Mouse (Mus musculus) hindbrain, postnatal 0 days (tissue): ENCODE measurements around the gene Oxct1. TPM values are rescaled to one million over a fixed set of nuclear protein-coding genes. Genes with fewer than 3 reads are reported as not detected.
A peak's percentile ranks its signal among the peaks of the same experiment; 100 is the strongest.

Experiments
- ATAC-seq: fragments of 200-750 bp; cut with Nextera tagmentation; 2 replicates; pipeline ENCODE4 v1.8.0; 2017; ENCODE audit warnings: mild to moderate bottlenecking, moderate TSS enrichment, moderate library complexity
- DNase-seq: peaks from one replicate; pipeline ENCODE4 v3.0.0-alpha.2; 2015; ENCODE audit warnings: low spot score
- H3K27ac ChIP-seq: fragments of 300-500 bp; sonication (generic); 2 replicates; pipeline ENCODE4 v1.5.1; 2014; ENCODE audit warnings: mild to moderate bottlenecking
- H3K27me3 ChIP-seq: fragments of 300-500 bp; sonication (generic); 2 replicates; pipeline ENCODE4 v1.6.1; 2014; ENCODE audit warnings: low read length, mixed read lengths; ENCODE audit not compliant: insufficient read depth
- H3K36me3 ChIP-seq: fragments of 300-500 bp; sonication (generic); 2 replicates; pipeline ENCODE4 v1.6.1; 2014; ENCODE audit warnings: low read length, mixed read lengths; ENCODE audit not compliant: insufficient read depth
- H3K4me1 ChIP-seq: fragments of 300-500 bp; sonication (generic); 2 replicates; pipeline ENCODE4 v1.6.1; 2014; ENCODE audit warnings: antibody characterized with exemption, low read length, mixed read lengths; ENCODE audit not compliant: insufficient read depth
- H3K4me2 ChIP-seq: fragments of 300-500 bp; sonication (generic); 2 replicates; pipeline ENCODE4 v1.6.1; 2014; ENCODE audit warnings: low read depth, mild to moderate bottlenecking, low read length, moderate library complexity, mixed read lengths
- H3K4me3 ChIP-seq: fragments of 300-500 bp; sonication (generic); 2 replicates; pipeline ENCODE4 v1.5.1; 2014; ENCODE audit warnings: low read length
- H3K9ac ChIP-seq: fragments of 300-500 bp; sonication (generic); replicated peaks from 2 replicates; pipeline ENCODE4 v1.6.1; 2014; ENCODE audit warnings: mild to moderate bottlenecking, low read length, moderate library complexity, mixed read lengths
- H3K9me3 ChIP-seq: fragments of 300-500 bp; sonication (generic); 2 replicates; pipeline ENCODE4 v1.6.1; 2016; ENCODE audit warnings: low read length, mixed read lengths
- CTCF ChIP-seq: IDR thresholded peaks from 2 replicates; pipeline ENCODE4 v1.5.1; 2016; ENCODE audit warnings: antibody characterized with exemption, control low read depth, low read depth
- WGBS: fragments of 180-500 bp; shearing (Covaris S2); extraction: QIAGEN DNeasy Blood & Tissue Kit; methylation state at CpG from one replicate; pipeline ENCODE4 v1.1.7; 2014; 5-methylcytosine and 5-hydroxymethylcytosine counted together
- polyA plus RNA-seq: library from polyadenylated mRNA; unstranded; fragments of >200 nt; fragmentation: Nextera tagmentation; extraction: Ambion mirVana; gene quantifications from 2 replicates; pipeline ENCODE4 v1.2.1, GENCODE M21; 2015
- total RNA-seq: library from RNA; depleted of rRNA; stranded (reverse); fragments of >200 nt; gene quantifications from 2 replicates; pipeline ENCODE4 v1.2.3, GENCODE M21; 2014; rRNA removed

Gene Oxct1
- total RNA-seq (226 and 314 TPM in 2 replicates), polyA plus RNA-seq (457 and 505 TPM in 2 replicates)

DNA sequence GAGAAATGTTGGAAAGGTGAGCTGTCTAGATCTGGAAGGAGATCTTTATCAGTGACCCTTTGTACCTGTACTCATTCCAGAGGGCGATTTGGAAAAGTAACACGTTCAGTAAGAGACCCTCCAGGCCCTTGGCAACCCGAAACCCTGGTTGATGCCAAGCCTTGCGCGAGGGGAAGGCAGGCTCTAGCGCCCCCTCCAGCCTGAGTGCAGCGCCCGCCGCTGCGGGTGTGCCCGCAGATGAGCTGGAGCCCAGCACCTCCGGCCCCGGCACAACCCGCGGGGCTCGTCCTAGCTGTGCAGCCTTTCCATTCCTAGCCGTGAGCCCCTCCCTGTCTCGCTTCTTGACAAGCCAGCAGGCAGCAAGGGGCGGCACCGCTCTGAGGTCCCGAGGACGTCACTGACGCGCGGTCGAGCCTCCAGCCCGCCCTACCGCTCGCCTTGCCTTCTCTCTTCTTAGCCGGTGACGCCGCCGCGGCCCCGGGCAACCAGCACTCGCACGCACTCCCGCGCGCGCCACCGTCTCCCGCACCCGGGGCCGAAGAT is at the start of gene Oxct1:
Gene Oxct1, plus strand, starts transcription at position 153 of the 543 bp plus-strand sequence.
- WGBS = under 1% methylated on average over 42 of the region's 45 CpGs
- peak; percentile 68 for TF ChIP-seq CTCF
- peak; percentile 96 for ATAC-seq

DNA sequence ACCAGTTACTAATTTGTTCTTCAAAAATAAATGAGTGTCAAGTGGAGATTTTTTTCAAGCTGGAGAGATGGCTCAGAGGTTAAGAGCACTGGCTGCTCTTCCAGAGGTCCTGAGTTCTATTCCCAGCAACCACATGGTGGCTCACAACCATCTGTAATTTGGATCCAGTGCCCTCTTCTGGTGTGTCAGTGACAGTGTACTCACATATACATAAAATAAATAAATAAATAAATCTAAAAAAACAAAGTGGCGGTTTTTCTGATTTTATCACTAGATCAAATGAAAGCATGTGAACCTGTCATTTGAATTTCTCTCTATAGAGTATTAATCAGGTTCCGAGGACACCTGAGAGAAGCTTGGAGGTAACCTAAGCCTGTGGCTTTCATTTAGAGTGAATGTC is 47.9 kb upstream of the Oxct1 start:
- Histone ChIP-seq H3K27ac (no peak overlapping the region), H3K27me3 (no peaks in the 10 kb centered on the region), H3K4me1 (no peaks in the 10 kb centered on the region), H3K36me3 (no peaks in the 10 kb centered on the region), H3K4me2 (peak overlapping the region; percentile 64; the same call in 1 of the 2 replicates), H3K9me3 (no peaks in the 10 kb centered on the region), H3K4me3 (no peak overlapping the region), H3K9ac (no peak overlapping the region)
- DNase-seq = no peak
- peak; percentile 44 for TF ChIP-seq CTCF
- WGBS = 96% methylated on average over 2 of the region's 2 CpGs
- no peak for ATAC-seq

More for the DNA sequence above, at the start of gene Oxct1:
- Histone ChIP-seq H3K27me3 (no peaks in the 10 kb centered on the region), H3K9me3 (no peaks in the 10 kb centered on the region), H3K4me1 (peaks cover 11% of the 10 kb centered on the region), H3K27ac (peak within 1 kb of the TSS; percentile 97), H3K4me2 (peak within 1 kb of the TSS; percentile 65), H3K9ac (peak within 1 kb of the TSS; percentile 93), H3K4me3 (peak within 1 kb of the TSS; percentile 92), H3K36me3 (no peaks in the 10 kb centered on the region)
- DNase-seq = peak; percentile 95

DNA sequence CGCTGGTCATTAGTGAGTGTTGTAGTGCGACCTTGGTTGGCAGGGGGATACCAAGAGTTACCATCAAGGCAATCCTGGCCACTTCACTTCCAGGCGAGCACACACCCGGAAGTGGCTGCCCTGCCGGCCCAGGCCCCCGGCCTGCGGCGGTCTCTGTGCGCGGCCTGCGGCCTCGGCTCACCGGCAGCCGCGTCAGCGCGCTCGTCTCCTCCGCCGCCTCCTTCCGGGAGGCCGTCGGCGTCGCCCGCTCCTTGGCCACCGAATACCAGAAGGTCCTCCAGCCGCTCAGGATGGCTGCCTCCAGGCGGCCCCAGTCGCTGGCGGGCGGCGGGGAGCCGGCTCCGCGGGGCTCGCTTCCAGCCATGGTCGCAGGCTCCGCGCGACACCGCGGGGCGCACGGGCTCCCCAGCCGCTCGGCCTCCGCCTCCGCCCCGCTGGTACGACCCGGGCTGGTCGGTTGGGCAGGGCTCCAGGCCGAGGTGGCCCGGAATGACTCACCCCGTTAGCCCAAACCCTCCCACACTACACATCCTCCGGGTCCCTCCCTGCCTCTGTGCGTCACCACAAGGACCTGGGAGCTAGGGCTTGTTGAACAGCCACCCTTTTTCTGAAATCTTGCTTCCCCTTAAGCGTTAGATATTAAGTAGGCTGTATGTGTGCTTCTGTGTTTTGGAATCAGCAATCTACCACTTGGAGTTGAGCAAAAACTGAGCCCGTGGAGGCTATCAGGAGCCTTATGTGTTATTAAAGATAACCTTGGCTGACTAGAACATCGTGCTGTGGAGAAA is 46.9 kb upstream of the Oxct1 start, which contains the start of gene Fbxo4:
Gene Fbxo4, minus strand, starts transcription at position 513 of the 788 bp plus-strand sequence.
- peak within 1 kb of the TSS; percentile 70 for H3K4me3 ChIP-seq
- no peak for TF ChIP-seq CTCF
- DNase-seq = peak; percentile 74
- ATAC-seq = peak; percentile 97
- peak within 1 kb of the TSS; percentile 98 for H3K27ac ChIP-seq
- no peaks in the 10 kb centered on the region for H3K27me3 ChIP-seq
- peak within 1 kb of the TSS; percentile 87 for H3K9ac ChIP-seq
- 2% methylated on average over 57 of the region's 61 CpGs for WGBS
- no peaks in the 10 kb centered on the region for H3K9me3 ChIP-seq
- no peaks in the 10 kb centered on the region for H3K4me1 ChIP-seq
- peak within 1 kb of the TSS; percentile 64 for H3K4me2 ChIP-seq
- no peaks in the 10 kb centered on the region; the same call in 1 of the 2 replicates for H3K36me3 ChIP-seq

DNA sequence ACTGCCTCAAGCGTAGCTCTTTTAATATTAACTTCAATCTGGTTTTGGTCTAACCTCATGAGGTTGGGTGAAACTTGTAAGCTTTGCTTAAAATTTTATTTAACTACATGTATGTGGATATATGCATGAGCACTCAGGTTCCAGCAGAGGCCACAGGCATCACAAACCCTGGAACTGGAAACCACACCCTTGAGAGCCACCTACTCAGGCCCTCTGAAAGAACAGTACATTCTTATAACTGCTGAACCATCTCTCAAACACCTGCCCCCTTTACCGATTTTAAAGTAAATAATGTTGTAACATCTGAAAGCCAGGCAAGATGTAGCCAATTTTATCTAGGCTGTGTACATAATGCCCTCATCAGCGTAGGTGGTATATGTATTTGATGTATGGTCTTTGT is 46.3 kb upstream of the Oxct1 start:
- Histone ChIP-seq H3K4me3 (no peak overlapping the region), H3K36me3 (peaks cover 3% of the 10 kb centered on the region; the same call in 1 of the 2 replicates), H3K27me3 (no peaks in the 10 kb centered on the region), H3K27ac (peak overlapping the region; percentile 98), H3K9ac (peak overlapping the region; percentile 87; the same call in 1 of the 2 replicates), H3K4me2 (peak overlapping the region; percentile 64), H3K4me1 (no peaks in the 10 kb centered on the region), H3K9me3 (no peaks in the 10 kb centered on the region)
- DNase-seq = no peak
- no peak for TF ChIP-seq CTCF
- ATAC-seq = no peak
- WGBS = 84% methylated on average over 3 of the region's 3 CpGs

DNA sequence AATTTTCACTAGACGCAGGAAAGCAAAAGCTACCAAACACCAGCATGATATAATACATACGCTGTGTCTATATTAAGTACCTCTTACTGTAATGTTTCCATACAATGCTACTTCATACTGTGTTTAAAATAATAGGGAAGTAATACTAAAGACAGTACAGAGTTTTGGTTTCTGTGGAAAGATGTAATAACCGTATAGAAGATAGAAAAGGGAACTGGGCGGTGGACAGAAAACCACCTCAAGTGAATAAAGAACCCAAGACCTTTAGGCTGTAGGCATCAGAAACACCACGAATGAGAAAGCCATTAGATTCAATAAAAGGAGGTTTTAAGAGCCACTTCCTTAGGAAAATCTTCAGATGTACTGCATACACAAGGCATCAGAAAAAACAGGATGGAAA is 43.5 kb upstream of the Oxct1 start:
- no peaks in the 10 kb centered on the region for H3K27me3 ChIP-seq
- no peaks in the 10 kb centered on the region for H3K4me1 ChIP-seq
- no peak overlapping the region for H3K4me3 ChIP-seq
- H3K9me3 ChIP-seq = no peaks in the 10 kb centered on the region
- H3K4me2 ChIP-seq = no peak overlapping the region
- H3K9ac ChIP-seq = no peak overlapping the region
- WGBS = 93% methylated on average over 5 of the region's 5 CpGs
- ATAC-seq (no peak), DNase-seq (no peak)
- no peak for TF ChIP-seq CTCF
- H3K36me3 ChIP-seq = peaks cover 15% of the 10 kb centered on the region
- no peak overlapping the region for H3K27ac ChIP-seq

DNA sequence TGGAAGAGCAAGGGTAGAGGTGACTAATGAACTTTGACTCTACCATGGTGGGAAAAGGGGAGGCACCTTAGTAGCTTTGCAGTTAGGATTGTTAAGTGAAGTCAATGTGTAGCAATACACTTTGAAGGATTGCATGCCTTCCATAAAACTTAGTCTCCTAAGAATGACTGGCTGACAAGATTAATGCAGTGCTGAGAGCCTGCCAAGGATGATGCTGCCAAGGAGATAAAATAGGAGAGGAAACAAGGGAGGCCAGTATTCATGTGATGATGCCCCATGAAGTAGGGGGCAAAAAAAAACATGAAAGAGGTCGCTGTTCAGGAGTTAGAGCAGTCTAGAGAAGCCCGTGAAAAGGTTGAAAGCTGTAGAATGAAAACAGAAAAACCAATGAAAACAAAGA is 41.3 kb upstream of the Oxct1 start:
- Histone ChIP-seq H3K27me3 (no peaks in the 10 kb centered on the region), H3K4me1 (no peaks in the 10 kb centered on the region), H3K4me2 (no peak overlapping the region), H3K27ac (no peak overlapping the region), H3K9me3 (no peaks in the 10 kb centered on the region), H3K4me3 (no peak overlapping the region), H3K9ac (no peak overlapping the region), H3K36me3 (peaks cover 17% of the 10 kb centered on the region)
- TF ChIP-seq CTCF = no peak
- no peak for DNase-seq
- 72% methylated on average over 2 of the region's 2 CpGs for WGBS
- no peak for ATAC-seq
